Mouse (Mus musculus) large intestine, adult 2 months (tissue): ENCODE measurements at regions not wholly inside any gene's neighbourhood (a gene's known extent, or its start where the extent isn't known, plus 50 kb on each side); places are given as distances from the start of the nearest gene placed in this dataset.

ENCODE experiments used
- DNase-seq: peaks from one replicate; pipeline ENCODE4 v3.0.0-alpha.2; 2012; ENCODE audit warnings: low read depth, low spot score
- WGBS: fragments of 180-500 bp; shearing (Covaris S2); methylation state at CpG from one replicate; pipeline ENCODE4 v1.1.7; 2018; 5-methylcytosine and 5-hydroxymethylcytosine counted together

- 86% methylated on average over 9 of the region's 9 CpGs for WGBS
- DNase-seq = no peak
Measured at GRCm38 (mm10) chr2:75425791-75426190, 233.3 kb upstream of the Hnrnpa3 start.

- WGBS = 71% methylated on average over 4 of the region's 4 CpGs
- DNase-seq = no peak
Measured at GRCm38 (mm10) chr2:75427936-75428458, 231.1 kb upstream of the Hnrnpa3 start.

- 74% methylated on average over 4 of the region's 4 CpGs for WGBS
- no peak for DNase-seq
Measured at GRCm38 (mm10) chr2:75430161-75430940, 228.7 kb upstream of the Hnrnpa3 start.

GRCm38 (mm10) chr2:75431981-75432380, 227.1 kb upstream of the Hnrnpa3 start:
- WGBS = 81% methylated on average over 6 of the region's 6 CpGs

GRCm38 (mm10) chr2:75434521-75434920, 224.5 kb upstream of the Hnrnpa3 start:
- no peak for DNase-seq

More at GRCm38 (mm10) chr2:75431981-75432380, 227.1 kb upstream of the Hnrnpa3 start:
- no peak for DNase-seq

GRCm38 (mm10) chr2:75439522-75440230, 219.4 kb upstream of the Hnrnpa3 start:
- DNase-seq = no peak
- 77% methylated on average over 10 of the region's 10 CpGs for WGBS

More at GRCm38 (mm10) chr2:75434521-75434920, 224.5 kb upstream of the Hnrnpa3 start:
- 88% methylated on average over 17 of the region's 17 CpGs for WGBS

- WGBS = 83% methylated on average over 1 of the region's 1 CpGs
- DNase-seq = no peak
Measured at GRCm38 (mm10) chr2:75442632-75443031, 216.4 kb upstream of the Hnrnpa3 start.

GRCm38 (mm10) chr2:75445189-75445588, 213.9 kb upstream of the Hnrnpa3 start:
- no peak for DNase-seq

GRCm38 (mm10) chr2:75446996-75447715, 211.9 kb upstream of the Hnrnpa3 start:
- WGBS = 63% methylated on average over 7 of the region's 7 CpGs
- DNase-seq = no peak

GRCm38 (mm10) chr2:75448221-75448620, 210.8 kb upstream of the Hnrnpa3 start:
- DNase-seq = no peak
- WGBS = 52% methylated on average over 5 of the region's 5 CpGs

- DNase-seq = no peak
- 58% methylated on average over 8 of the region's 8 CpGs for WGBS
Measured at GRCm38 (mm10) chr2:75451846-75452267, 207.2 kb upstream of the Hnrnpa3 start.

GRCm38 (mm10) chr2:75452274-75453148, 206.6 kb upstream of the Hnrnpa3 start:
- DNase-seq = no peak
- WGBS = 76% methylated on average over 7 of the region's 7 CpGs

- 91% methylated on average over 9 of the region's 9 CpGs for WGBS
Measured at GRCm38 (mm10) chr2:75455481-75455880, 203.6 kb upstream of the Hnrnpa3 start.

GRCm38 (mm10) chr2:75456272-75456671, 202.8 kb upstream of the Hnrnpa3 start:
- WGBS = 88% methylated on average over 1 of the region's 1 CpGs

More at GRCm38 (mm10) chr2:75455481-75455880, 203.6 kb upstream of the Hnrnpa3 start:
- no peak for DNase-seq

GRCm38 (mm10) chr2:75457423-75457822, 201.6 kb upstream of the Hnrnpa3 start:
- DNase-seq = no peak
- WGBS = 93% methylated on average over 3 of the region's 3 CpGs

More at GRCm38 (mm10) chr2:75456272-75456671, 202.8 kb upstream of the Hnrnpa3 start:
- no peak for DNase-seq

- WGBS = 79% methylated on average over 3 of the region's 3 CpGs
- no peak for DNase-seq
Measured at GRCm38 (mm10) chr2:75458898-75459297, 200.2 kb upstream of the Hnrnpa3 start.

GRCm38 (mm10) chr2:75460419-75460818, 198.6 kb upstream of the Hnrnpa3 start:
- 90% methylated on average over 5 of the region's 5 CpGs for WGBS
- DNase-seq = no peak

- no peak for DNase-seq
- WGBS = 76% methylated on average over 5 of the region's 5 CpGs
Measured at GRCm38 (mm10) chr2:75461019-75461418, 198.0 kb upstream of the Hnrnpa3 start.

- DNase-seq = no peak
- 78% methylated on average over 10 of the region's 10 CpGs for WGBS
Measured at GRCm38 (mm10) chr2:75461421-75461991, 197.6 kb upstream of the Hnrnpa3 start.
